Mouse (Mus musculus): Measurements from ENCODE around the gene Ddx52.

Gene Ddx52

DNA sequence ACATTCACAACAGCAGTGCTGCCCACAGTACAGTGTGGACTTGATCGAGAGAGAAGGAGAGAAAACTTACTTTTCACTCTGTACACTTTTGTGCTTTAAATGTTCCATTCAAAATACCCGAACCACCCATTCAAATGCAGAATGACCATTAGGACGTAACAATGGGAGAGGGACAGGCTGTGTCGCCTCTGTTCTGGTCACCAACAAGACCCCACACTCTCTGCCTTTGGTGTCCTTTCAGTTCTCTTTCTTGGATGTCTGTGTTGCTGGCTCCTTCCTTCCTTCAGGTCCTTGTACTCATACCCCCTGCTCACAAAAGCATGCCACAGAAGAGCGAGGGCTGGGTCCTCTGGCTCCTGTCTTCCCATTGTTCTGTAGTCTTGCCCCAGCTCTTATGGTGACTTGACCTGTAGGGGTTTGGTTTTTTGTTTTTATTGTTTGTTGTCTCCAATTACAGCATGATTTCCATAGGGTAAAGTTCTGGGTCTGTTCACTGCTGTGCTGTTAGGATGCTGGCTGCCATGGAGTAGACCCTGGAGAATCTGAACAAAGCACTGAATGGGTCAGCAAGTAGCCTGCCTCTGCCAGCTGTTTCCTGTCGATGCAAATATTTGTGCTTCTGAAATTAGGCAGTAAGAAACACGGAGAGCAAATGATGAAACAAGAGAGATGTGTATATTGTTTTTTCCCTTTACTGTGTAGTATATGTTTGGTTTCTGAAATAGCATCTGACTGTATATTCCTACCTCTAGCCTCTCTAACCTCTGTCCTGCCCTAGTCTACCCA, 32.9 kb downstream of the Ddx52 start:
- no peak for DNase-seq

GRCm38 (mm10) chr11:83975488-83975887, 33.6 kb downstream of the Ddx52 start:
- DNase-seq = no peak

DNA sequence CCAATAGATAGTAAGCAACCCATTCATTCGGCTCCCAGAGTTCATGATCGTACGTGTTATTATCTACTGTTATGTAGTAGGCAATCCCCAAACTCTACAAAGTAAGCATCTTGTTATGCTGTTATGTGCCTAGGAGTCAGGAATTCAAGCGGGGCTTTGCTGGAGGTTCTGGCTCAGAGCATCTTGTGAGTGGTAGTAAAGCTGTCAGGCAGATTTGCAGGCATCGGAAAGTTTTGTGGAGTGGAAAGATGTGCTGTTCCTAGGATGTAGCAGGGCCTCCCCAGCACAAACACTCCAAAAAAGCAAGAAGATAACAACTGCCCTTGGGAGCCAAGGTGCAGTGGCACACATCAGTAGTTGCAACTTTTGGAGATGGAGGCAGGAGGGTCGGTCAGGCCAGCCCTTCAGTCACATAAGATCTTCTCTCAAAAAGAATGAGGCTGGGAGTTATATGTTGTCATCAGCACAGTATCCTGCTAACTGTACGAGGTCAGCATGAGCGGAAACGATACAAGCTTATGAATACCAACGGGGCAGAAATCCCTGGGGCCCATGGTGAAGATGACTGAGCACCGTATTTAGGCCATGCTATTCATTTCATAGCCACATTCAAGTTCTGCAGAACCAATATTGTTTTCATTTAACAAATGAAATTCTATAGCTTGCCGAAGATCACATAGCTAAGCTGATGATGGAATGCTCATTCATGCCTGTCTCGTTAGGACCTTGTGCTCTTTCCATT, 34.5 kb downstream of the Ddx52 start:
- no peak for DNase-seq

DNA sequence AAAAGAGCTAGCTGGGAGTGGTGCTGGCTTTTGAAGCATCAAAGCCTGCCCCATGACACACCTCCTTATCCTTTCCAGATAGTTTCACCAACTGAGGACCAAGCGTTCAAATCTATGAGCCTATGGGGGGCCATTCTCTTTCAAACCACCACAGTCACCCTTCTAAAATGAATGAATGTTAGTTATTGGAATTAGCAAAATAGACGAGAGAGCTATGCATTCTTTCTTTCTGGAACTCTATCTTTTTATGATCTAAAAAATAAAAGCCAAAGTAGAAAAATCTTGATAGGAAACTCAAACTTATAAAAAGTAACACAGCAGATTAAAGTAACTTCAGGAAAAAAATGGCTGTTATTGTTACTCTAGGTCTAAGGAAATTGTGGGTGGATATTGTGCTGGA, 35.9 kb downstream of the Ddx52 start:
- DNase-seq = no peak

GRCm38 (mm10) chr11:83979992-83980391, 38.1 kb downstream of the Ddx52 start:
- DNase-seq = no peak

DNA sequence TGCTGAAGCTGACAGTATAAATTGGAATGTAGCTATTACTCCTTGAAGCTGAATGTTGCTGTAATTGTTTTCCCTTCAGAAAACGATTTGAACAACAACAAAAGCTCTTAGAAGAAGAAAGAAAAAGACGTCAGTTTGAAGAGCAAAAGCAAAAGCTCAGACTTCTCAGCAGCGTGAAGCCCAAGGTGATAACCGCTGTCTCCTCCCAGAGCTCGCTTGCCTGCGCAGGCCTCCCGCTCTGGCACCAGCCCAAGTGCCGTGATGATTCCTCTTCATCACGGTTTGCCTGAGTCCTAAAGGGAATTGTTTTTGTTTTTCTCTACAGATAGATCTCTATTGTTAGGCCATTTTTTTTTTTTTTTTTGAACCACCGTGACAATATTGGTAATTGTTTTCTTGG, 39.5 kb downstream of the Ddx52 start:
- DNase-seq = no peak

DNA sequence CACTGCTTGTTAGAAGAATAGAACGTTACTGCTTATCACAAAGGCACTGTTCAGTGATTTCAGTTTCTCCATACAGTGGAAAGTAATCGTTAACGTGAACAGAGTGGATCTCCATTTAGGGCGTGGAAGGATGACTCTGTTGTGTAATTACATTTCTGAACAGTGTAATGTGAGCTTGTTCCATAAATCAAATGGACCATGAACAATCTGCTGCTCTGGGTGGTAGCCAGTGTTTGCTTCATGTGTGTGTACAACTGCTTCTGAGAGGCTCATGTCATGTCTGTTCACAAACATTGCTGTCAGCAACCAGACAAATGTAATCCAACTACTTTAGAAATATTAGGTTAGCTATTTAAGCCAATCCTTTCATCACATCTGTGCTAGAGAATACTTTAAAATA, 49.8 kb downstream of the Ddx52 start:
- peak; percentile 74 for DNase-seq

DNA sequence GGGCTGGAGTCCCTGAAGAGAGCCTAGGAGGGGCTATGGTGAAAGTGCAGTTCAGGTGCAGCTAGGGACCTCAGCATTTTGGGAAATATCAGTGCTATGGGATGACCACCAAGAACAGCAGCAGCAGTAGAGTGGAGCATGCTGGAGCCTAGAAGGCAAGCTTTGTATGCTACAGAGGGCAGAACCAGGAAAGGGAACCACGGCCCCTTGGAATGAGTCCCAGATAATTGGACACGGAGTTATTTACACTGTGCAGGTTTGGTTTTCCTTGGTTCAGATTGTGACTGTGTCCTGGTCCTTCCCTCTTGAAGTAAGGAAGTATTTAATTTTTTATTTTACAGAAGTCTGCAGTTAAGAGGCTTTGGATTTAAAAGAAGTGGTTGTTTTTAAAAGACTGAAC, 51.6 kb downstream of the Ddx52 start:
- no peak for DNase-seq

DNA sequence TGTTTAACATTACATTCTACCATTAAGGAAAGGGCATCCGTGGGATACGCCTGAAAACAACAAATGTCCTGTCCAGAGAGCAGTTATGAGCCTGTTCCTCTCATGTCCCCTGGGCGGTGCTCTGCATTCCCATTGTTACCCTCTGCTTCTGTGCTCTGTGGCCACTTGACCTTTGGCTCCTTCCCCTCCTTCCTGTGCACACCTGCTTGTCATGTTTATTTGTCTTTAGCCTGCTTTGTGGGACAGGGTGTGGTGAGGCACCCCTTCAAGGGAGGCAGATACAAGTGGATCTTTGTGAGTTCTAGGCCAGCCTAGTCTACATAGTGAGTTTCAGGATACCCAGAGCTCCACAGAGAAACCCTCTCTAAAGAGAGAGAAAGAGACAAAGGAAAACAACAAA, 52.6 kb downstream of the Ddx52 start:
- DNase-seq = no peak

- no peak for DNase-seq
Measured at GRCm38 (mm10) chr11:83995535-83995950, 53.7 kb downstream of the Ddx52 start.

GRCm38 (mm10) chr11:83997171-83997868, 55.5 kb downstream of the Ddx52 start:
- no peak for DNase-seq

DNA sequence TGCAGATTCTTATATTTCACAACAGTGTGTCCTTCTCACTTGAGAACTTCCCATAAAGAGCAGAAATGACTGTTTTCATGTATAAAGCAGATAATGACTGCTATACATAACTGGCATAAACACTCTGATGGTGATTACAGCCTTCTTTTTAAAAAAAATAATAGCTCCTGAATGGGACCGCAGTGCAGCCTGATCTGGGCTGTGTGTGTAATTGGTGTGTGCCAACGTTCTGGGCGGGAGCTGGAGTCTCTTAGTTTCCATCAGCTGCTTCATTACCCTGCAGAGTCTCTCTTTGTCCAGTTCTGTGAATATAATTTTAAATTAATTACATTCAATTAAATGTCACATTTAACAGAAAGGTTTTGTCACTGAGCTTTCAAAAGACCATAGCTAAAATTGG, 57.1 kb downstream of the Ddx52 start:
- DNase-seq = no peak

DNA sequence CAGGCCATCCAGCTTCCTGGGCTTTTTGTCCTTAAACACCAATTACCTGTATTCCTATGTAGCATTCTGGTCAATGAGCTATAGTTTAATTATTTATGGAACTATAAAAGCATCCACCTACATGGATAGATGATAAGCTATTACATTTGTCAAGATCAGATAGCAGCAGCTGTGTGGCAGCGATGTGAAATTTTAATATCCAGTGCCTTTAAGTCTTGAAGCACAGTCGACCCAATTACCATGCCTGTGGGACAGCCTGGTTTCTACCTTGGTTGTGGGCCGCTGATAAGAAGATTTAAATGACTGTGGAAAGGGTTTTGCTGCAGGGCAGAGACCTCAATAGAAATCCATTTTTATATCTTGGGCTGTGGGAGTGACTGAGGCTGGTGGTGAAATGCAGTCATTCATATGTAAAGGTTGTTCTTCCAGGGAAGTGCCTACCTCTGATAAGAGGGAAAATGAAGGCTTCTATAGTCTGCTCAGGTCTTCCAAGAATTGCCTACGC, 57.6 kb downstream of the Ddx52 start:
- peak; percentile 19 for DNase-seq

DNA sequence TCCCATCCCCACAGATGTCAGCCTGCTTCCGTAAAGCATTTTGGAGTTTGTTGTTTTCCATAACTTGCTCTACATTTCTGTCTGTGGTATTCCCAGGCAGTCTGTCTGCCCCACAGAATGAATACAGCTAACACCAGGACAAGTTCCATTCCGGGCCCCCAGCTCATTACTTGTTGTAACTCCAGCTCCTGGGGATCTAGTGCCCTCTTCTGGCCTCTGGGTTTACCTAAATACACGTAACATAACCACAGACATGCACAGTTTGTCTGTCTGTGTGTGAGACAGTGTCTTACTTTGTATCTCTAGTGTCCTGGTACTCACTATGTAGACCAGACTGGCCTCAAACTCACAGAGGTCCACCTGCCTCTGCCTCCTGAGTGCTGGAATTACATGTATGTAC, 59.4 kb downstream of the Ddx52 start:
- no peak for DNase-seq

- no peak for DNase-seq
Measured at GRCm38 (mm10) chr11:84003986-84004385, 62.1 kb downstream of the Ddx52 start.

GRCm38 (mm10) chr11:84009001-84009400, 67.1 kb downstream of the Ddx52 start:
- no peak for DNase-seq

- no peak for DNase-seq
Measured at GRCm38 (mm10) chr11:84010411-84010810, 68.5 kb downstream of the Ddx52 start.

DNA sequence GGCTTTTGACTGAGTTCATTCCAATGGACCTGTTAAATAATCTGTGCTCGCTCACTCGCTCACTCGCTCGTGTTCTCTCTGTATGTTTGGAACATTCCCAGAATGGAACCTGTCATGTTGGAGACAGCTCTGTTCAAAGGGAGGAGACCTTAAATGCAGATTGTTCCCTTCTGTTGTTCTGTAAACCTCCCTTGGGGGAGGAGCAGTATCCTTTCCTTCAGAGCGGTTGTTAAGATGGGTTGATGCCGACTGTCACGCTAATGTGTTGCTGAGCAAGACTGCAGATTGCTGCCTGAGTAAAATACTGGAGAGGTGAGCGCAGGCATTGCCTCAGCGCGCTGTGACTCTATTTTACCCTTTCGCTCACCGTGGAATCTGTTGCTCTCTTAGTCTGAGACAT, 69.2 kb downstream of the Ddx52 start:
- DNase-seq = no peak

GRCm38 (mm10) chr11:84011576-84011975, 69.7 kb downstream of the Ddx52 start:
- DNase-seq = no peak
